Mouse (Mus musculus): ENCODE results near the gene Hmgcr.

- TF ChIP-seq POLR2A (IDR thresholded peaks at IDR 0.05; ENCODE audit: low read depth, low read length) (no peak), CTCF (IDR thresholded peaks at IDR 0.05; ENCODE audit: borderline replicate concordance, insufficient read depth, low read length) (no peak)
These were observed 14.0 kb upstream of the Hmgcr start for GRCm38 (mm10) chr13:96684779-96685178.

All from embryonic fibroblast, embryonic 13.5 days (primary cell).